Mouse (Mus musculus) G1E (cell line): ENCODE data around the gene Mphosph6. TPM values are rescaled to one million over a fixed set of nuclear protein-coding genes. Genes with fewer than 3 reads are reported as not detected.

Source experiments
- ATAC-seq: 2 replicates; pipeline ENCODE4 v1.8.0; 2016; ENCODE audit warnings: mild to moderate bottlenecking; ENCODE audit not compliant: insufficient number of reproducible peaks, poor library complexity, low FRiP score, severe bottlenecking; ENCODE audit errors: extremely low read depth
- DNase-seq: peaks from one replicate; pipeline ENCODE4 v3.0.0; 2012; ENCODE audit warnings: low spot score
- H3K27me3 ChIP-seq: 2 replicates; pipeline ENCODE4 v1.6.1; 2012; ENCODE audit warnings: mild to moderate bottlenecking, low read length, inconsistent platforms; ENCODE audit not compliant: insufficient read depth
- H3K36me3 ChIP-seq: replicated peaks from 2 replicates; pipeline ENCODE3; 2012; ENCODE audit warnings: mild to moderate bottlenecking, inconsistent platforms
- H3K4me1 ChIP-seq: 2 replicates; pipeline ENCODE4 v1.6.1; 2012; ENCODE audit warnings: low read depth, low read length, inconsistent platforms, mixed read lengths; ENCODE audit not compliant: insufficient read depth
- H3K4me3 ChIP-seq: 2 replicates; pipeline ENCODE4 v1.5.1; 2012; ENCODE audit warnings: low read depth, mild to moderate bottlenecking, inconsistent platforms, low read length, moderate library complexity, mixed read lengths
- H3K9me3 ChIP-seq: replicated peaks from 2 replicates; pipeline ENCODE4 v1.6.1; 2012; ENCODE audit warnings: inconsistent platforms
- CTCF ChIP-seq: IDR thresholded peaks from 2 replicates; pipeline ENCODE4 v1.5.1; 2012; ENCODE audit warnings: low read depth, low read length, inconsistent platforms, mixed read lengths
- GATA1 ChIP-seq: IDR thresholded peaks from 2 replicates; pipeline ENCODE4 v1.6.1; 2012; ENCODE audit warnings: borderline replicate concordance, low read length, inconsistent platforms, mixed read lengths
- GATA2 ChIP-seq: IDR thresholded peaks from 2 replicates; pipeline ENCODE4 v1.6.1; 2012; ENCODE audit warnings: low read depth, low read length, inconsistent platforms, borderline replicate concordance
- POLR2AphosphoS5 ChIP-seq: IDR thresholded peaks from 2 replicates; pipeline ENCODE4 v1.6.1; 2012; ENCODE audit warnings: low read depth, low read length, inconsistent platforms; ENCODE audit not compliant: insufficient replicate concordance
- TAL1 ChIP-seq: conservative IDR thresholded peaks from 2 replicates; pipeline ENCODE4 v1.6.1; 2012; ENCODE audit warnings: low read depth, low read length, inconsistent platforms, mixed read lengths
- polyA plus RNA-seq: library from polyadenylated mRNA; stranded (reverse); fragments of >175 nt; gene quantifications from 2 replicates; pipeline ENCODE4 v1.2.3, GENCODE M21; 2012
- total RNA-seq, 2 experiments: library from RNA; stranded (forward) in 1 of 2; stranded (reverse) in 1 of 2; fragments of 200-1000 nt in 1 of 2; fragments of >200 nt in 1 of 2; fragmentation: Nextera tagmentation in 1 of 2; gene quantifications; 2 replicates each; pipeline ENCODE4 v1.2.3; 2014 to 2017

The Mphosph6 gene
- total and polyA plus RNA-seq, 3 experiments: 8.3 to 65.7 (median 42.7) TPM

GRCm38 (mm10) chr8:117786428-117786827 lies 15.3 kb downstream of the Mphosph6 start:
- Histone ChIP-seq H3K9me3 (peaks cover 5% of the 10 kb centered on the region), H3K36me3 (peaks cover 37% of the 10 kb centered on the region), H3K27me3 (no peaks in the 10 kb centered on the region), H3K4me3 (no peak overlapping the region), H3K4me1 (no peaks in the 10 kb centered on the region)
- TF ChIP-seq GATA2: no peak
- TF ChIP-seq TAL1: no peak
- no peak for TF ChIP-seq CTCF
- ATAC-seq (no peak), DNase-seq (no peak)

GRCm38 (mm10) chr8:117783021-117783420 lies 18.7 kb downstream of the Mphosph6 start:
- no peak for DNase-seq
- no peaks in the 10 kb centered on the region for H3K4me1 ChIP-seq
- no peak overlapping the region for H3K4me3 ChIP-seq
- no peak for ATAC-seq
- peaks cover 11% of the 10 kb centered on the region for H3K9me3 ChIP-seq
- peaks cover 7% of the 10 kb centered on the region for H3K36me3 ChIP-seq
- no peaks in the 10 kb centered on the region for H3K27me3 ChIP-seq
- TF ChIP-seq GATA2 (no peak), POLR2AphosphoS5 (no peak), TAL1 (no peak), CTCF (no peak), GATA1 (no peak)

- no peak for TF ChIP-seq POLR2AphosphoS5
- no peak for TF ChIP-seq GATA1
- TF ChIP-seq CTCF: no peak
- TF ChIP-seq GATA2: no peak
- TF ChIP-seq TAL1: no peak
- no peaks in the 10 kb centered on the region for H3K36me3 ChIP-seq
- no peak overlapping the region for H3K4me3 ChIP-seq
- H3K4me1 ChIP-seq: no peaks in the 10 kb centered on the region
- ATAC-seq (no peak), DNase-seq (no peak)
- peaks cover 11% of the 10 kb centered on the region for H3K9me3 ChIP-seq
- no peaks in the 10 kb centered on the region for H3K27me3 ChIP-seq
Observed at GRCm38 (mm10) chr8:117781375-117782129, 20.2 kb downstream of the Mphosph6 start.

GRCm38 (mm10) chr8:117779344-117779743 lies 22.4 kb downstream of the Mphosph6 start:
- Histone ChIP-seq H3K36me3 (no peaks in the 10 kb centered on the region), H3K27me3 (no peaks in the 10 kb centered on the region), H3K9me3 (peaks cover 29% of the 10 kb centered on the region), H3K4me3 (no peak overlapping the region), H3K4me1 (no peaks in the 10 kb centered on the region)
- ATAC-seq (no peak), DNase-seq (no peak)
- no peak for TF ChIP-seq GATA1
- TF ChIP-seq CTCF: no peak
- no peak for TF ChIP-seq POLR2AphosphoS5
- TF ChIP-seq GATA2: no peak
- no peak for TF ChIP-seq TAL1

- TF ChIP-seq CTCF (no peak), GATA2 (no peak), TAL1 (no peak), POLR2AphosphoS5 (no peak), GATA1 (no peak)
- H3K4me1 ChIP-seq: no peaks in the 10 kb centered on the region
- DNase-seq (no peak), ATAC-seq (no peak)
- H3K4me3 ChIP-seq: no peak overlapping the region
- H3K9me3 ChIP-seq: peaks cover 30% of the 10 kb centered on the region
- H3K27me3 ChIP-seq: no peaks in the 10 kb centered on the region
- H3K36me3 ChIP-seq: no peaks in the 10 kb centered on the region
Observed at GRCm38 (mm10) chr8:117778531-117779322, 23.0 kb downstream of the Mphosph6 start.

GRCm38 (mm10) chr8:117776075-117776474 lies 25.7 kb downstream of the Mphosph6 start:
- no peak for ATAC-seq
- Histone ChIP-seq H3K9me3 (peaks cover 35% of the 10 kb centered on the region), H3K4me1 (no peaks in the 10 kb centered on the region), H3K27me3 (no peaks in the 10 kb centered on the region), H3K4me3 (no peak overlapping the region), H3K36me3 (no peaks in the 10 kb centered on the region)
- DNase-seq: no peak
- TF ChIP-seq CTCF: no peak
- no peak for TF ChIP-seq TAL1
- TF ChIP-seq POLR2AphosphoS5: no peak
- TF ChIP-seq GATA1: no peak
- no peak for TF ChIP-seq GATA2
